Mouse (Mus musculus): ENCODE results near the gene Adarb2.

DNA sequence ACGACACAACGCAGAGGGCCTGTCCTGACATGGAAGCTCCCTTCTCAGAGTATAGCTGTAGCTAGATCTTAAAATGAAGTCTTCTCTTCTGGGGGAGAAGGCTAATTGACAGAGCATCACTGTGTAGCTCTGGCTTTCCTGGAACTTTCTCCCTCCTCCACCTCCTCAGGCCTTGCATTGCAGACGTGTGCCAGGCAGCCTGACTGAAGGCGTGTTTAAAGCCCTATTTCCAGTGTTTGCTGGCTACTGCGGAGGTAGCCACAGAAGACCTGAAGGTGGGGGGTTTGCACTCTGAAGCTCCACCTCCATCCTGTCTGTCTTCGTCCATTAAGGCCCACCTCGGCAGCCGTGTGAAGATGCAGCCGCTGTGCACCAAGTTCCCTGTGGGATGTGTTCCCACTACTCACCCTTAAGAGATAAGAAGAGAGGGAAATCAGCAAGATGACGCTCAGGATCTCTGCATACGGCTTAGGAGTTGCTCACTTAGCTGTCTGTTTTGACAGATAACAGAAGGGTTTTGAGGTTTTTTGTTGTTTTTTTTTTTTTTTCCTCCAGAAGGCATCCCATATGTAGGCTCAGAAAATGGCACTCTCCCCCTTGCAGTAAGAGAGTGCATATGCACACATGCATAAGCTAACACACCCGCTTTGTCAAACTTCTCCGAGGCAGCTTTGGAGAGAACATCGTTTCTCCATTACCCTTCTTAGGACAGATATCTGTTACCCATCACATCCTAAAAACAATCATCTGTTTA, 581.8 kb downstream of the Adarb2 start:
- TF ChIP-seq CTCF (IDR thresholded peaks at IDR 0.05; ENCODE audit: low read depth) (no peak), EP300 (optimal IDR thresholded peaks at IDR 0.05) (no peak)
